In the genomic region with DNA sequence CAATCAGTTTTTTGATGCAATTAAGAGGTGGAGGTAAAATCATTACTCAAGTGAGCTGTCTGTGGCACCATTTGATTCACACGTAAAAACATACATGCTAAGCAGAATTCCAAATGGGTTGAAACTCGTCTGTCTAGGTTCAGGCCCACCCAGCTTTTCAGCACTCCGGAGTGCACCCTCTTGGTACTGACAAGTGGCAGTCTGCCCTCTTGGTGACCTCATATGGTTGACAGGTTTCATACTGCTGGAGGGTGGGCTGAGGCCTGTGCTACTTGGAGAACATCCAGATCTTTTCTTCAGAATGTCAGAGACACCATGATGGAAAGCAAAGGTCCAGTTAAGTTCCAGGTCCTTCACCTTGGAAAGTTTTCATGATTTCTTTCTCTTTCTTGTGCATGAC, we compare ENCODE assay signal across 15 mouse cellular contexts.
"Had no signal": no experiment of that assay in that cellular context is flagged by ENCODE, and none has a peak within 500 bp of the region (broad histone marks: within the 10 kb centered on the region; RNA-seq: fewer than 3 reads in every experiment).

No protein-coding gene starts in this region.

- H3K4me1 ChIP-seq: limb, embryonic 15.5 days; liver, embryonic 12.5 days; lung, embryonic 15.5 days; midbrain, embryonic 12.5 days; neural tube, embryonic 13.5 days had no signal

- H3K27ac ChIP-seq: limb, embryonic 15.5 days; liver, embryonic 12.5 days; lung, embryonic 15.5 days; midbrain, embryonic 12.5 days; neural tube, embryonic 13.5 days had no signal

- H3K36me3 ChIP-seq: limb, embryonic 15.5 days; liver, embryonic 12.5 days; lung, embryonic 15.5 days; midbrain, embryonic 12.5 days; neural tube, embryonic 13.5 days had no signal

- DNase-seq: kidney, postnatal 14 days; layer of hippocampus, adult 9-11 months; layer of hippocampus, postnatal 36 days; lung, postnatal 14 days; retina, postnatal 1 day; right cerebral cortex, postnatal 4 days; spleen, adult 18-20 months; thymus, adult 18-20 months; thymus, postnatal 14 days had no signal

- H3K9me3 ChIP-seq: limb, embryonic 15.5 days; liver, embryonic 12.5 days; lung, embryonic 15.5 days; midbrain, embryonic 12.5 days; neural tube, embryonic 13.5 days had no signal

- H3K9ac ChIP-seq: limb, embryonic 15.5 days; liver, embryonic 12.5 days; lung, embryonic 15.5 days; midbrain, embryonic 12.5 days; neural tube, embryonic 13.5 days had no signal

- H3K4me2 ChIP-seq: limb, embryonic 15.5 days; liver, embryonic 12.5 days; lung, embryonic 15.5 days; midbrain, embryonic 12.5 days; neural tube, embryonic 13.5 days had no signal

- H3K27me3 ChIP-seq: limb, embryonic 15.5 days; liver, embryonic 12.5 days; lung, embryonic 15.5 days; midbrain, embryonic 12.5 days; neural tube, embryonic 13.5 days had no signal

- H3K4me3 ChIP-seq: limb, embryonic 15.5 days; liver, embryonic 12.5 days; lung, embryonic 15.5 days; midbrain, embryonic 12.5 days; neural tube, embryonic 13.5 days had no signal

- ATAC-seq: liver, embryonic 12.5 days; midbrain, embryonic 16.5 days had no signal
